Mouse (Mus musculus) olfactory bulb, adult 2 months (tissue): Measurements from ENCODE around the gene Gm382. TPM values are rescaled to one million over a fixed set of nuclear protein-coding genes. Genes with fewer than 3 reads are reported as not detected.

Experiments used
- H3K27ac ChIP-seq: fragments of 200-500 bp; 2 replicates; pipeline ENCODE4 v1.5.1; 2012; ENCODE audit warnings: low read depth, low read length; ENCODE audit not compliant: insufficient read depth
- H3K4me1 ChIP-seq: fragments of 200-500 bp; 2 replicates; pipeline ENCODE4 v1.6.1; 2012; ENCODE audit warnings: low read length; ENCODE audit not compliant: control insufficient read depth, insufficient read depth
- H3K4me3 ChIP-seq: fragments of 200-500 bp; 2 replicates; pipeline ENCODE4 v1.5.1; 2012; ENCODE audit warnings: mild to moderate bottlenecking, low read depth, low read length, moderate library complexity; ENCODE audit not compliant: insufficient read depth
- CTCF ChIP-seq: fragments of 200-500 bp; IDR thresholded peaks from 2 replicates; pipeline ENCODE4 v1.5.1; 2012; ENCODE audit warnings: low read depth, mild to moderate bottlenecking, low read length, moderate library complexity; ENCODE audit not compliant: insufficient read depth
- POLR2A ChIP-seq: fragments of 200-500 bp; IDR thresholded peaks from 2 replicates; pipeline ENCODE4 v1.6.1; 2012; ENCODE audit warnings: mild to moderate bottlenecking, low read depth, low read length, moderate library complexity; ENCODE audit not compliant: insufficient read depth
- WGBS: fragments of 180-500 bp; shearing (Covaris S2); methylation state at CpG from one replicate; pipeline ENCODE4 v1.1.7; 2018; 5-methylcytosine and 5-hydroxymethylcytosine counted together
- polyA plus RNA-seq: library from polyadenylated mRNA; stranded (reverse); fragments of >200 nt; gene quantifications from 2 replicates; pipeline ENCODE4 v1.2.4, GENCODE M21; 2012; ENCODE audit warnings: low replicate concordance; ENCODE audit not compliant: missing spikeins, insufficient read depth, insufficient read length

Gm382 gene
- not detected in 2 replicates for polyA plus RNA-seq

GRCm38 (mm10) chrX:127039672-127040071, at the start of gene Gm382:
TSS of gene Gm382 (plus strand) at chrX:127039972.
- no peak within 1 kb of the TSS for H3K27ac ChIP-seq
- WGBS = 90% methylated on average over 1 of the region's 1 CpGs
- TF ChIP-seq POLR2A (no peak), CTCF (no peak)

GRCm38 (mm10) chrX:127070179-127070578, 30.4 kb downstream of the Gm382 start:
- Histone ChIP-seq H3K4me1 (no peaks in the 10 kb centered on the region), H3K27ac (no peak overlapping the region), H3K4me3 (no peak overlapping the region)
- 65% methylated on average over 2 of the region's 2 CpGs for WGBS
- no peak for TF ChIP-seq CTCF
- no peak for TF ChIP-seq POLR2A

More at GRCm38 (mm10) chrX:127039672-127040071, at the start of gene Gm382:
- Histone ChIP-seq H3K4me3 (no peak within 1 kb of the TSS), H3K4me1 (no peaks in the 10 kb centered on the region)

GRCm38 (mm10) chrX:127091282-127091681, 51.5 kb downstream of the Gm382 start:
- Histone ChIP-seq H3K4me3 (no peak overlapping the region), H3K27ac (no peak overlapping the region), H3K4me1 (no peaks in the 10 kb centered on the region)
- TF ChIP-seq POLR2A (no peak), CTCF (no peak)
- 62% methylated on average over 2 of the region's 2 CpGs for WGBS

- no peak overlapping the region for H3K4me3 ChIP-seq
- H3K27ac ChIP-seq = no peak overlapping the region
- no peaks in the 10 kb centered on the region for H3K4me1 ChIP-seq
- TF ChIP-seq POLR2A = no peak
- TF ChIP-seq CTCF = no peak
Observed at GRCm38 (mm10) chrX:127093036-127093435, 53.3 kb downstream of the Gm382 start.

- 74% methylated on average over 3 of the region's 3 CpGs for WGBS
- Histone ChIP-seq H3K4me3 (no peak overlapping the region), H3K4me1 (no peaks in the 10 kb centered on the region), H3K27ac (no peak overlapping the region)
- TF ChIP-seq POLR2A (no peak), CTCF (no peak)
Observed at GRCm38 (mm10) chrX:127093961-127094360, 54.2 kb downstream of the Gm382 start.

- 77% methylated on average over 2 of the region's 2 CpGs for WGBS
Observed at GRCm38 (mm10) chrX:127104341-127104740, 64.6 kb downstream of the Gm382 start.

More at GRCm38 (mm10) chrX:127104341-127104740, 64.6 kb downstream of the Gm382 start:
- Histone ChIP-seq H3K27ac (no peak overlapping the region), H3K4me3 (no peak overlapping the region), H3K4me1 (no peaks in the 10 kb centered on the region)
- TF ChIP-seq CTCF = no peak
- no peak for TF ChIP-seq POLR2A

Other genes with a start within 250 kb of the Gm382 start
- gene 4932411N23Rik, start 224.1 kb upstream of the Gm382 start, polyA plus RNA-seq = not detected in 2 replicates